Mouse (Mus musculus): Measurements from ENCODE around the gene Nat10.

The Nat10 gene

GRCm38 (mm10) chr2:103760906-103761716, at the start of gene Nat10:
Nat10 (minus strand) TSS chr2:103761270.
- peak; percentile 95 for DNase-seq (ENCODE audit: inconsistent ontology term)

- no peak for DNase-seq (ENCODE audit: inconsistent ontology term)
These were observed 49.3 kb upstream of the Nat10 start for GRCm38 (mm10) chr2:103810412-103810811.

- DNase-seq (ENCODE audit: inconsistent ontology term) = no peak
These were observed 47.4 kb upstream of the Nat10 start for GRCm38 (mm10) chr2:103808466-103808865.

GRCm38 (mm10) chr2:103803770-103804530, 42.9 kb upstream of the Nat10 start:
- no peak for DNase-seq (ENCODE audit: inconsistent ontology term)

GRCm38 (mm10) chr2:103802422-103802821, 41.4 kb upstream of the Nat10 start:
- DNase-seq (ENCODE audit: inconsistent ontology term) = no peak

- peak; percentile 98 for DNase-seq (ENCODE audit: inconsistent ontology term)
These were observed 36.5 kb upstream of the Nat10 start, which contains the start of gene Caprin1 for GRCm38 (mm10) chr2:103797491-103798009. Caprin1 (minus strand) TSS chr2:103797649.

GRCm38 (mm10) chr2:103796861-103797466, 35.9 kb upstream of the Nat10 start:
- DNase-seq (ENCODE audit: inconsistent ontology term) = peak; percentile 90

- peak; percentile 70 for DNase-seq (ENCODE audit: inconsistent ontology term)
These were observed 35.3 kb upstream of the Nat10 start for GRCm38 (mm10) chr2:103796211-103796860.

GRCm38 (mm10) chr2:103795843-103796210, 34.8 kb upstream of the Nat10 start:
- peak; percentile 76 for DNase-seq (ENCODE audit: inconsistent ontology term)

- DNase-seq (ENCODE audit: inconsistent ontology term) = no peak
These were observed 30.9 kb upstream of the Nat10 start for GRCm38 (mm10) chr2:103792009-103792408.

- DNase-seq (ENCODE audit: inconsistent ontology term) = no peak
These were observed 24.7 kb upstream of the Nat10 start for GRCm38 (mm10) chr2:103785735-103786134.

- DNase-seq (ENCODE audit: inconsistent ontology term) = no peak
These were observed 23.6 kb upstream of the Nat10 start for GRCm38 (mm10) chr2:103784621-103785020.

- no peak for DNase-seq (ENCODE audit: inconsistent ontology term)
These were observed 1.4 kb upstream of the Nat10 start for GRCm38 (mm10) chr2:103762492-103762891.

GRCm38 (mm10) chr2:103761993-103762392, 923 bp upstream of the Nat10 start:
- DNase-seq (ENCODE audit: inconsistent ontology term) = no peak

- DNase-seq (ENCODE audit: inconsistent ontology term) = peak; percentile 53
These were observed 649 bp downstream of the Nat10 start for GRCm38 (mm10) chr2:103760421-103760820.

- no peak for DNase-seq (ENCODE audit: inconsistent ontology term)
These were observed 5.5 kb downstream of the Nat10 start for GRCm38 (mm10) chr2:103755458-103756085.

- no peak for DNase-seq (ENCODE audit: inconsistent ontology term)
These were observed 6.5 kb downstream of the Nat10 start for GRCm38 (mm10) chr2:103754614-103755013.

GRCm38 (mm10) chr2:103751771-103752170, 9.3 kb downstream of the Nat10 start:
- no peak for DNase-seq (ENCODE audit: inconsistent ontology term)

- DNase-seq (ENCODE audit: inconsistent ontology term) = no peak
These were observed 12.0 kb downstream of the Nat10 start for GRCm38 (mm10) chr2:103749091-103749490.

- DNase-seq (ENCODE audit: inconsistent ontology term) = no peak
These were observed 13.2 kb downstream of the Nat10 start for GRCm38 (mm10) chr2:103747891-103748290.

GRCm38 (mm10) chr2:103746761-103747160, 14.3 kb downstream of the Nat10 start:
- no peak for DNase-seq (ENCODE audit: inconsistent ontology term)
